Mouse (Mus musculus): ENCODE measurements around the gene Brd1. TPM values are rescaled to one million over a fixed set of nuclear protein-coding genes. Genes with fewer than 3 reads are reported as not detected.

Brd1 gene
- polyA plus RNA-seq, 1 experiment from 2014 or later: 41.7 TPM

- in situ Hi-C loops (cut with MboI; ENCODE audit: low pct_unique_long_range_greater_than_20kb): loop anchor here (25.0 kb wide), 1 partner anchor 1049 kb away; no protein-coding TSS in a partner anchor
- TF ChIP-seq CTCF (IDR thresholded peaks at IDR 0.05): no peak
- ATAC-seq (no peak), DNase-seq (ENCODE audit: low read depth, low spot score) (no peak)
- CTCF ChIA-PET: no interaction called here
- POLR2A ChIA-PET: no interaction called here
- peaks cover 21% of the 10 kb centered on the region for H3K27me3 ChIP-seq
Measured at GRCm38 (mm10) chr15:88661654-88662053, 72.4 kb downstream of the Brd1 start.

GRCm38 (mm10) chr15:88652006-88652405 is 82.0 kb downstream of the Brd1 start:
- peaks cover 30% of the 10 kb centered on the region for H3K27me3 ChIP-seq
- ATAC-seq (no peak), DNase-seq (ENCODE audit: low read depth, low spot score) (no peak)
- ChIA-PET POLR2A (no interaction called here), CTCF (no interaction called here)
- no peak for TF ChIP-seq CTCF (IDR thresholded peaks at IDR 0.05)
- in situ Hi-C loops (cut with MboI; ENCODE audit: low pct_unique_long_range_greater_than_20kb): loop anchor here (25.0 kb wide), 1 partner anchor 1040 kb away; no protein-coding TSS in a partner anchor

GRCm38 (mm10) chr15:88651019-88651418 is 83.0 kb downstream of the Brd1 start:
- H3K27me3 ChIP-seq: peaks cover 21% of the 10 kb centered on the region
- ChIA-PET POLR2A (no interaction called here), CTCF (no interaction called here)
- TF ChIP-seq CTCF (IDR thresholded peaks at IDR 0.05): peak; percentile 78
- DNase-seq (ENCODE audit: low read depth, low spot score) (no peak), ATAC-seq (no peak)
- in situ Hi-C loops (cut with MboI; ENCODE audit: low pct_unique_long_range_greater_than_20kb): loop anchor here (25.0 kb wide), 1 partner anchor 1039 kb away; no protein-coding TSS in a partner anchor

Other genes starting within 250 kb of the Brd1 start
- not detected for gene Zdhhc25, start 133.9 kb downstream of the Brd1 start, polyA plus RNA-seq (2021)
- 10.4 TPM for gene Zbed4, start 17.4 kb upstream of the Brd1 start, polyA plus RNA-seq (2021)
- gene Alg12, start 85.1 kb upstream of the Brd1 start, polyA plus RNA-seq (2021): 20.5 TPM
- 90.6 TPM for gene Creld2, start 85.4 kb upstream of the Brd1 start, polyA plus RNA-seq (2021)
- 149 TPM for gene Pim3, start 128.0 kb upstream of the Brd1 start, polyA plus RNA-seq (2021)
- 0.03 TPM for gene Ttll8, start 220.2 kb upstream of the Brd1 start, polyA plus RNA-seq (2021)
- 0.06 TPM for gene Mlc1, start 244.8 kb upstream of the Brd1 start, polyA plus RNA-seq (2021)
- not detected for gene Mov10l1, start 248.7 kb upstream of the Brd1 start, polyA plus RNA-seq (2021)

All from Patski (cell line).